Mouse (Mus musculus): ENCODE data around the gene Phf21a. TPM values are rescaled to one million over a fixed set of nuclear protein-coding genes. Genes with fewer than 3 reads are reported as not detected.

Phf21a gene
- polyA plus RNA-seq, 1 experiment from 2014 or later, result 7.3 TPM

- H3K36me3 ChIP-seq (ENCODE audit: control insufficient read depth, insufficient read depth, low read length), result peaks cover 2% of the 10 kb centered on the region
- no peak overlapping the region for H3K9ac ChIP-seq (ENCODE audit: low read length)
- no peak for ATAC-seq (ENCODE audit: low FRiP score, low TSS enrichment)
- H3K4me2 ChIP-seq (replicated peaks; ENCODE audit: low read depth), result no peak overlapping the region
- H3K4me3 ChIP-seq (ENCODE audit: low read depth, low read length), result no peak overlapping the region
- H3K27ac ChIP-seq (replicated peaks), result no peak overlapping the region
- WGBS, result 88% methylated on average over 8 of the region's 8 CpGs
- DNase-seq (ENCODE audit: low spot score), result no peak
- H3K9me3 ChIP-seq (ENCODE audit: control insufficient read depth, low read length), result no peaks in the 10 kb centered on the region
- TF ChIP-seq EP300 (optimal IDR thresholded peaks at IDR 0.05) (no peak), CTCF (IDR thresholded peaks at IDR 0.05; ENCODE audit: low read depth) (no peak)
- H3K27me3 ChIP-seq (ENCODE audit: control insufficient read depth, insufficient read depth, low read length), result no peaks in the 10 kb centered on the region
- H3K4me1 ChIP-seq (replicated peaks; ENCODE audit: control insufficient read depth, insufficient read depth), result no peaks in the 10 kb centered on the region
These were observed 235.3 kb downstream of the Phf21a start for GRCm38 (mm10) chr2:92328206-92328605.

GRCm38 (mm10) chr2:92330840-92331239 lies 237.9 kb downstream of the Phf21a start:
- ATAC-seq (ENCODE audit: low FRiP score, low TSS enrichment) (no peak), DNase-seq (ENCODE audit: low spot score) (peak; percentile 26)
- H3K4me2 ChIP-seq (replicated peaks; ENCODE audit: low read depth), result no peak overlapping the region
- no peaks in the 10 kb centered on the region for H3K27me3 ChIP-seq (ENCODE audit: control insufficient read depth, insufficient read depth, low read length)
- no peak overlapping the region for H3K27ac ChIP-seq (replicated peaks)
- no peaks in the 10 kb centered on the region for H3K4me1 ChIP-seq (replicated peaks; ENCODE audit: control insufficient read depth, insufficient read depth)
- TF ChIP-seq EP300 (optimal IDR thresholded peaks at IDR 0.05), result no peak
- TF ChIP-seq CTCF (IDR thresholded peaks at IDR 0.05; ENCODE audit: low read depth), result peak; percentile 77
- 53% methylated on average over 2 of the region's 2 CpGs for WGBS
- no peak overlapping the region for H3K4me3 ChIP-seq (ENCODE audit: low read depth, low read length)
- H3K9me3 ChIP-seq (ENCODE audit: control insufficient read depth, low read length), result no peaks in the 10 kb centered on the region
- H3K36me3 ChIP-seq (ENCODE audit: control insufficient read depth, insufficient read depth, low read length), result peaks cover 2% of the 10 kb centered on the region
- no peak overlapping the region for H3K9ac ChIP-seq (ENCODE audit: low read length)

GRCm38 (mm10) chr2:92331410-92331809 lies 238.5 kb downstream of the Phf21a start:
- ATAC-seq (ENCODE audit: low FRiP score, low TSS enrichment), result no peak
- WGBS, result 82% methylated on average over 2 of the region's 2 CpGs
- no peak overlapping the region for H3K9ac ChIP-seq (ENCODE audit: low read length)
- H3K4me1 ChIP-seq (replicated peaks; ENCODE audit: control insufficient read depth, insufficient read depth), result no peaks in the 10 kb centered on the region
- TF ChIP-seq EP300 (optimal IDR thresholded peaks at IDR 0.05) (no peak), CTCF (IDR thresholded peaks at IDR 0.05; ENCODE audit: low read depth) (peak; percentile 49)
- DNase-seq (ENCODE audit: low spot score), result peak; percentile 26
- no peaks in the 10 kb centered on the region for H3K27me3 ChIP-seq (ENCODE audit: control insufficient read depth, insufficient read depth, low read length)
- no peaks in the 10 kb centered on the region for H3K9me3 ChIP-seq (ENCODE audit: control insufficient read depth, low read length)
- no peak overlapping the region for H3K27ac ChIP-seq (replicated peaks)
- H3K4me2 ChIP-seq (replicated peaks; ENCODE audit: low read depth), result no peak overlapping the region
- H3K4me3 ChIP-seq (ENCODE audit: low read depth, low read length), result no peak overlapping the region
- H3K36me3 ChIP-seq (ENCODE audit: control insufficient read depth, insufficient read depth, low read length), result peaks cover 2% of the 10 kb centered on the region

DNA sequence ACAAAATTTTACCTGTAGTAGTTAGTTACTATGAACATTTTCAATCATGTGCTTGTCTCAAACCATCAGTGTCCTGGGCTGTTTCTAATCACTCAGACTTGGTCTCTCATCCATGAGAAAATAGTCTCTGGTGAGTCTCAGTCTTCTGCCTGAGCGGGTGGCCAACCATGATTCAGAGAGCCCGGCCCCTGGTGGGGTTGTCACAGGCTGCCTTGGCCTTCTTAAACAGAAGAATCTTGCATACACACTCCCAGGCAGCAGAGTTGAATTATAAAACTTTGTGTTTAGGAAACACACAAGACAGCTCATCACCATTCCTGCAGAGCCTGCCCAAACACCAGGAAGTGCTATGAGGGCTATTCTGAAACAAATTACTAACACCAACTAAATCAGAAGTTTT lies 239.0 kb downstream of the Phf21a start:
- no peaks in the 10 kb centered on the region for H3K9me3 ChIP-seq (ENCODE audit: control insufficient read depth, low read length)
- no peak for ATAC-seq (ENCODE audit: low FRiP score, low TSS enrichment)
- no peak overlapping the region for H3K9ac ChIP-seq (ENCODE audit: low read length)
- no peak overlapping the region for H3K4me2 ChIP-seq (replicated peaks; ENCODE audit: low read depth)
- 91% methylated on average over 2 of the region's 2 CpGs for WGBS
- H3K27ac ChIP-seq (replicated peaks), result no peak overlapping the region
- no peaks in the 10 kb centered on the region for H3K27me3 ChIP-seq (ENCODE audit: control insufficient read depth, insufficient read depth, low read length)
- no peak for DNase-seq (ENCODE audit: low spot score)
- no peak overlapping the region for H3K4me3 ChIP-seq (ENCODE audit: low read depth, low read length)
- H3K36me3 ChIP-seq (ENCODE audit: control insufficient read depth, insufficient read depth, low read length), result peaks cover 2% of the 10 kb centered on the region
- no peaks in the 10 kb centered on the region for H3K4me1 ChIP-seq (replicated peaks; ENCODE audit: control insufficient read depth, insufficient read depth)
- TF ChIP-seq EP300 (optimal IDR thresholded peaks at IDR 0.05), result no peak
- no peak for TF ChIP-seq CTCF (IDR thresholded peaks at IDR 0.05; ENCODE audit: low read depth)

DNA sequence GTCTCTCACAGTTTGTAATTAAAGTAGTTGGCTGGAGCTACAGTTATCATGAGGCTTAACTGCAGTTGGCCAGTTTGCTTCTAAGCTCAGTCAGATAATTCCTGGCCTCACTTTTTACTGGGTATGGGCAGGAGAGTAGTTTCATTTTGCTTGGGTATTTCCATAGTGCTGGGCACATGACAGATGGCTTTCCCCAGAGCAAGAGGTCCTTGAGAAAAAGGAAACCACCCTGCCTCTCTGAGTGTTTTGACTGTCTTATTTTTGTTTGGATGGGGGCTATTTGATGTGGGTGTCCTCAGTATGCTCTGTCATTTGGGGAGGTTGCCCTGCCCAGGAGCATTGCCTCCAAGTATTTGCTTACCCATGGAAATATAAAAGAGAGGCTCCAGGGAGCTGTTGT lies 249.5 kb downstream of the Phf21a start:
- Histone ChIP-seq H3K27ac (replicated peaks) (no peak overlapping the region), H3K4me2 (replicated peaks; ENCODE audit: low read depth) (no peak overlapping the region), H3K4me3 (ENCODE audit: low read depth, low read length) (no peak overlapping the region), H3K9ac (ENCODE audit: low read length) (no peak overlapping the region), H3K36me3 (ENCODE audit: control insufficient read depth, insufficient read depth, low read length) (peaks cover 11% of the 10 kb centered on the region; the same call in 1 of the 2 replicates), H3K9me3 (ENCODE audit: control insufficient read depth, low read length) (no peaks in the 10 kb centered on the region), H3K4me1 (replicated peaks; ENCODE audit: control insufficient read depth, insufficient read depth) (no peaks in the 10 kb centered on the region), H3K27me3 (ENCODE audit: control insufficient read depth, insufficient read depth, low read length) (no peaks in the 10 kb centered on the region)
- no peak for DNase-seq (ENCODE audit: low spot score)
- TF ChIP-seq CTCF (IDR thresholded peaks at IDR 0.05; ENCODE audit: low read depth) (no peak), EP300 (optimal IDR thresholded peaks at IDR 0.05) (no peak)
- ATAC-seq (ENCODE audit: low FRiP score, low TSS enrichment), result no peak

GRCm38 (mm10) chr2:92347191-92347590 lies 254.3 kb downstream of the Phf21a start:
- no peak for ATAC-seq (ENCODE audit: low FRiP score, low TSS enrichment)
- H3K27me3 ChIP-seq (ENCODE audit: control insufficient read depth, insufficient read depth, low read length), result no peaks in the 10 kb centered on the region
- no peak overlapping the region for H3K4me3 ChIP-seq (ENCODE audit: low read depth, low read length)
- peaks cover 14% of the 10 kb centered on the region; the same call in 1 of the 2 replicates for H3K36me3 ChIP-seq (ENCODE audit: control insufficient read depth, insufficient read depth, low read length)
- no peak overlapping the region for H3K27ac ChIP-seq (replicated peaks)
- no peak for DNase-seq (ENCODE audit: low spot score)
- H3K9ac ChIP-seq (ENCODE audit: low read length), result no peak overlapping the region
- H3K4me1 ChIP-seq (replicated peaks; ENCODE audit: control insufficient read depth, insufficient read depth), result no peaks in the 10 kb centered on the region
- TF ChIP-seq CTCF (IDR thresholded peaks at IDR 0.05; ENCODE audit: low read depth), result no peak
- no peak for TF ChIP-seq EP300 (optimal IDR thresholded peaks at IDR 0.05)
- H3K9me3 ChIP-seq (ENCODE audit: control insufficient read depth, low read length), result no peaks in the 10 kb centered on the region
- H3K4me2 ChIP-seq (replicated peaks; ENCODE audit: low read depth), result no peak overlapping the region
- WGBS, result 86% methylated on average over 2 of the region's 2 CpGs

Measured in stomach, postnatal 0 days (tissue).